Mouse (Mus musculus) testis, adult 2 months (tissue): ENCODE results near the gene Rffl.

ENCODE experiments used
- CTCF ChIP-seq: fragments of 200-500 bp; IDR thresholded peaks from 2 replicates; pipeline ENCODE4 v1.5.1; 2012; ENCODE audit warnings: low read depth, mild to moderate bottlenecking, inconsistent platforms, low read length, moderate library complexity; ENCODE audit not compliant: control insufficient read depth, insufficient read depth, insufficient replicate concordance
- POLR2A ChIP-seq: fragments of 200-500 bp; IDR thresholded peaks from 2 replicates; pipeline ENCODE4 v1.6.1; 2012; ENCODE audit warnings: low read depth, mild to moderate bottlenecking, inconsistent platforms, low read length, moderate library complexity; ENCODE audit not compliant: control insufficient read depth

- TF ChIP-seq CTCF (no peak), POLR2A (no peak)
Measured at GRCm38 (mm10) chr11:82856032-82856431, 15.0 kb downstream of the Rffl start.
